Mouse (Mus musculus) intestine, embryonic 14.5 days (tissue): ENCODE measurements around the gene Slc22a14. TPM values are rescaled to one million over a fixed set of nuclear protein-coding genes. Genes with fewer than 3 reads are reported as not detected.
"Not testable (repeated sequence)": the region's sequence is repeated elsewhere in the genome, so short reads cannot be mapped to it uniquely, and the experiment has no call there.

Experiments used
- ATAC-seq: fragments of 200-750 bp; cut with Nextera tagmentation; replicated peaks from 2 replicates; pipeline ENCODE4 v1.8.0; 2017; ENCODE audit warnings: low read depth, moderate number of reproducible peaks, moderate TSS enrichment, moderate library complexity; ENCODE audit not compliant: low FRiP score, low TSS enrichment
- DNase-seq: peaks from one replicate; pipeline ENCODE4 v3.0.0-alpha.2; 2018; ENCODE audit warnings: low spot score
- H3K27ac ChIP-seq: fragments of 300-500 bp; sonication (generic); 2 replicates; pipeline ENCODE4 v1.5.1; 2014; ENCODE audit warnings: low read depth, mild to moderate bottlenecking, control low read depth
- H3K27me3 ChIP-seq: fragments of 300-500 bp; sonication (generic); replicated peaks from 2 replicates; pipeline ENCODE4 v1.6.1; 2014; ENCODE audit warnings: low read length, control low read depth; ENCODE audit not compliant: control insufficient read depth, insufficient read depth
- H3K36me3 ChIP-seq: fragments of 300-500 bp; sonication (generic); 2 replicates; pipeline ENCODE4 v1.6.1; 2014; ENCODE audit warnings: low read length, control low read depth; ENCODE audit not compliant: control insufficient read depth, insufficient read depth
- H3K4me1 ChIP-seq: fragments of 300-500 bp; sonication (generic); replicated peaks from 2 replicates; pipeline ENCODE4 v1.6.1; 2014; ENCODE audit warnings: low read length, control low read depth, mixed read lengths; ENCODE audit not compliant: control insufficient read depth, insufficient read depth
- H3K4me2 ChIP-seq: fragments of 300-500 bp; sonication (generic); 2 replicates; pipeline ENCODE4 v1.6.1; 2014; ENCODE audit warnings: low read length
- H3K4me3 ChIP-seq: fragments of 300-500 bp; sonication (generic); 2 replicates; pipeline ENCODE4 v1.5.1; 2014; ENCODE audit warnings: low read depth, low read length, control low read depth, mixed read lengths
- H3K9ac ChIP-seq: fragments of 300-500 bp; sonication (generic); 2 replicates; pipeline ENCODE4 v1.6.1; 2014; ENCODE audit warnings: mild to moderate bottlenecking, low read length
- H3K9me3 ChIP-seq: fragments of 300-500 bp; sonication (generic); 2 replicates; pipeline ENCODE4 v1.6.1; 2016; ENCODE audit warnings: low read length, control low read depth; ENCODE audit not compliant: control insufficient read depth
- WGBS: fragments of 180-500 bp; shearing (Covaris S2); extraction: QIAGEN DNeasy Blood & Tissue Kit; methylation state at CpG from one replicate; pipeline ENCODE4 v1.1.7; 2014; 5-methylcytosine and 5-hydroxymethylcytosine counted together
- polyA plus RNA-seq: library from polyadenylated mRNA; unstranded; fragments of >200 nt; fragmentation: Nextera tagmentation; extraction: Ambion mirVana; gene quantifications from 2 replicates; pipeline ENCODE4 v1.2.1, GENCODE M21; 2014

Slc22a14 gene
- polyA plus RNA-seq, 1 experiment from 2014 or later, result 0.11 TPM

DNA sequence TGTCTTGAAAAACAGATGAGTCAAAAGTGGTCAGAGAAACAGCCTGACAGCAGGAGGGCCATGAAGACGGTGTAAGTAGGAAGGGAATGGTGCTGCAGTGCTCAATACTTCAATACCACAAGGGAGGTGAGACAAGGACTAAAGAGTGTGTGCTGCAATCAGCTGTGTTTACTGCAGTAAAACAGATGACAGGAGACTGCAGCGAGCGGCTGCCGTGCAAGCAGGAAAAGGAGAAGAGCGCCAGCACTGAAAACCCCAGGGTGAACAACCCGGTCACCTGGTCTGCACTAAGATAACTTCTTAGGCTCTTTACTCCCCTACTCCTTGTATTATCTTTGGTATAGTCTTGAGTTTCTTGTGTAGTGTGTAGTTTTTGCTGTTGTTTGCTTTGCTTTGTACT, 97.2 kb downstream of the Slc22a14 start:
- H3K36me3 ChIP-seq, result peaks cover 46% of the 10 kb centered on the region
- no peak overlapping the region for H3K27ac ChIP-seq
- H3K27me3 ChIP-seq, result no peaks in the 10 kb centered on the region
- H3K9ac ChIP-seq, result no peak overlapping the region
- no peak overlapping the region for H3K4me3 ChIP-seq
- DNase-seq (no peak), ATAC-seq (no peak)
- WGBS, result 72% methylated on average over 6 of the region's 6 CpGs
- no peaks in the 10 kb centered on the region for H3K4me1 ChIP-seq
- H3K9me3 ChIP-seq, result no peaks in the 10 kb centered on the region
- no peak overlapping the region for H3K4me2 ChIP-seq

DNA sequence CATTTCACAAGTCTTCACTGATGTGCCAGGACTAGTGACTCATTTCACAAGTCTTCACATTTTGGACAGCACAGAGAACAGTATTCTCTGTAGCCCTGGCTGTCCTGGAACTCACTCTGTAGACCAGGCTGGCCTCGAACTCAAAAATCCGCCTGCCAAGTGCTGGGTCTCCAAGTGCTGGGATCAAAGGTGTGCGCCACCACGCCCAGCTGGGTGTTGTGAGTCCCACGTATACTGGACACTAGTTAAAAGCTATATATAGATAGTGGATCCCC, 99.3 kb downstream of the Slc22a14 start:
- H3K9me3 ChIP-seq, H3K27ac ChIP-seq, H3K4me1 ChIP-seq, DNase-seq, H3K27me3 ChIP-seq, ATAC-seq, H3K9ac ChIP-seq, H3K4me3 ChIP-seq, H3K4me2 ChIP-seq: not testable (repeated sequence)
- 93% methylated on average over 5 of the region's 5 CpGs for WGBS
- H3K36me3 ChIP-seq, result peaks cover 57% of the 10 kb centered on the region

DNA sequence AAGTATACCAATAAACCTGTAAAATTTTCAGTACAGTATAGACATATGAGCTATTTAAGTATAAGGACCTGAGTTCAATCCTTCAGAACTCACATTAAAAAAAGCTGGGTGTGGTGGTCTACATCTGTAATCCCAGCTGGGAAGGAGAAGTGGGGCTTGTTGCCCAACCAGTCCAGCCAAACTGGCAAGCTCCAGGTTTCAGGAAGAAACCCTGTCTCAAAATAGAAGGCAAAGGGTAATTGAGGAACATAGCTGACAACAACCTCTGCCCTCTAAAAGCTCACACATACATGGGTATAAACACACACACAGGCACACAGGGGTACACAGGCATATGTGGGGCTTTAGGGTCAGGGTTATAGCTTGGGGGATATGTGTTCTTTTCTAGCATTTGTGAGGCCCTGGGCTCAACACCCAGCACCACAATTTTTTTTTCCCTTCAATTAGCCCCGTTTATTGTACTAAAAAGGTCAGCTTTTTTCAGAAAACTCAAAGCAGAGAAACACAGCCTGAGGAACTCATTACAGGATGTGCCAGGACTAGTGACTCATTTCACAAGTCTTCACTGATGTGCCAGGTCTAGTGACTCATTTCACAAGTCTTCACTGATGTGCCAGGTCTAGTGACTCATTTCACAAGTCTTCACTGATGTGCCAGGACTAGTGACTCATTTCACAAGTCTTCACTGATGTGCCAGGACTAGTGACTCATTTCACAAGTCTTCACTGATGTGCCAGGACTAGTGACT, 99.8 kb downstream of the Slc22a14 start:
- not testable (repeated sequence) for H3K4me1 ChIP-seq, H3K27ac ChIP-seq, ATAC-seq, H3K4me3 ChIP-seq, H3K9ac ChIP-seq, H3K9me3 ChIP-seq, H3K4me2 ChIP-seq, H3K27me3 ChIP-seq, DNase-seq
- peaks cover 61% of the 10 kb centered on the region for H3K36me3 ChIP-seq
- 90% methylated on average over 1 of the region's 1 CpGs for WGBS

DNA sequence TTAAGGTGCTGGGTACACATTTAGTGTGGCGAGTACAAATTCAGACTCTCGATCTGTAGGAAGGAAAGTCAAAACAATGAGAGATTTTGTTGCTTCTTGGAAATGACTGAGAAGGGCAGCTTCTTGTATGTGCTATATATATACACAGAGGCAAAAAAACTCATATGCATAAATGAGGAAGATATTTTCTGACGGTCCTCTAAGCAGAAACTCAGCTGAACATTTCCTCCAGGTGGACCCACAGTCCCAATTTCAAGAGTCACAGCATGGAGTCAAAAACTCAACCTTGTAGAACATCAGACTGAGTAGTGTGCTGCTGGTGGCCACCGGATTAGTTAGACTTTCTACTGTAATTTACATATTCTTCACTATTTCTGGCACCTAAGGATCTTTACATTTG, 102.3 kb downstream of the Slc22a14 start:
- peaks cover 75% of the 10 kb centered on the region for H3K36me3 ChIP-seq
- H3K9me3 ChIP-seq, result no peaks in the 10 kb centered on the region
- H3K4me2 ChIP-seq, result no peak overlapping the region
- no peaks in the 10 kb centered on the region for H3K27me3 ChIP-seq
- H3K4me3 ChIP-seq, result no peak overlapping the region
- no peak for ATAC-seq
- H3K9ac ChIP-seq, result no peak overlapping the region
- WGBS, result 92% methylated on average over 4 of the region's 4 CpGs
- H3K27ac ChIP-seq, result no peak overlapping the region
- no peak for DNase-seq
- H3K4me1 ChIP-seq, result no peaks in the 10 kb centered on the region

GRCm38 (mm10) chr9:119260825-119261224, 104.5 kb downstream of the Slc22a14 start:
- Histone ChIP-seq H3K4me2 (no peak overlapping the region), H3K4me3 (no peak overlapping the region), H3K9me3 (no peaks in the 10 kb centered on the region), H3K27me3 (no peaks in the 10 kb centered on the region), H3K9ac (no peak overlapping the region), H3K27ac (no peak overlapping the region), H3K4me1 (no peaks in the 10 kb centered on the region), H3K36me3 (peaks cover 76% of the 10 kb centered on the region)
- ATAC-seq (no peak), DNase-seq (no peak)
- 96% methylated on average over 2 of the region's 2 CpGs for WGBS

- H3K4me3 ChIP-seq, result no peak overlapping the region
- no peaks in the 10 kb centered on the region for H3K9me3 ChIP-seq
- no peak for DNase-seq
- H3K36me3 ChIP-seq, result peaks cover 72% of the 10 kb centered on the region
- WGBS, result 93% methylated on average over 2 of the region's 2 CpGs
- H3K27me3 ChIP-seq, result no peaks in the 10 kb centered on the region
- ATAC-seq, result no peak
- H3K27ac ChIP-seq, result no peak overlapping the region
- no peak overlapping the region for H3K4me2 ChIP-seq
- H3K9ac ChIP-seq, result no peak overlapping the region
- H3K4me1 ChIP-seq, result no peaks in the 10 kb centered on the region
These were observed 106.6 kb downstream of the Slc22a14 start for GRCm38 (mm10) chr9:119258785-119259184.

DNA sequence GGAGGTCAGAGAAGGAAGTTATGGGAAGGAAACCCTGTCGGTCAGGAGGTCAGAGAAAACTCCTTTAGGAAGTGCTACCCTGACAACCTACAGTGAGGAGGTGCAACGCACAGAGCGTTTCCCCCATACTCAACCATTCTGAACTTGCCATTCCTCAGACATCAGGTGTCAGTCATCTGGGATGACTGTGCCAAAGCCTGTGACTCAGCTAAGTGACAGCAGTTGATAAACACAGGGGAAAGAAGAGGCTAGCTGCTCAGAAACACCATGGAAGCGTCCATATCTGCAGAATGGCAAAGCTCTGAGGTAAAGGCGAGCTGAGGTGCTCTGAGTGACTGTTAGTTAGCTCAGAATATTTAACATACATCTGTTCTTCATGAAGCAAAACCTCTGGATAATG, 107.2 kb downstream of the Slc22a14 start:
- no peaks in the 10 kb centered on the region for H3K4me1 ChIP-seq
- no peaks in the 10 kb centered on the region for H3K27me3 ChIP-seq
- no peak overlapping the region for H3K4me2 ChIP-seq
- no peak overlapping the region for H3K27ac ChIP-seq
- H3K9me3 ChIP-seq, result no peaks in the 10 kb centered on the region
- DNase-seq (no peak), ATAC-seq (no peak)
- H3K4me3 ChIP-seq, result no peak overlapping the region
- H3K9ac ChIP-seq, result no peak overlapping the region
- H3K36me3 ChIP-seq, result peaks cover 69% of the 10 kb centered on the region
- WGBS, result 73% methylated on average over 5 of the region's 5 CpGs

DNA sequence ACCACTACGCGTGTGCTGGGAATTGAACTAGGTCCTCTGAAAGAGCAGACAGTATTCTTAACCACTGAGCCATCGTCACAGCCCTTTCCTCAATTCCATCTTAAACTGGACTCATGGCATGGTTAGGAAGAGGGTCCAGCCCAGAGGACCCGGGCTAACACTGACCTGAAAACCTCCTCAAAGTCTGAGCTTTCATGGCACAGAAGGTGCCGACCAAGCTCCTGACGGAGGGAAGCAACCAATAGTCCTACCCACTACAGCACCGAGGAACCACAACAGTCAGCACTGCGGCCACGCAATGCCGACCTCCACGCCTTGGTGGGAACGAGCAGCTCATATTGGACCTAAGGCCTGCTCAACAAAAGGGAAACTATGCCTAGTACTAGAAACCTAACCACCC, 109.2 kb downstream of the Slc22a14 start:
- no peak overlapping the region for H3K27ac ChIP-seq
- ATAC-seq (no peak), DNase-seq (no peak)
- 95% methylated on average over 12 of the region's 12 CpGs for WGBS
- H3K4me1 ChIP-seq, result no peaks in the 10 kb centered on the region
- no peak overlapping the region for H3K4me3 ChIP-seq
- no peak overlapping the region for H3K4me2 ChIP-seq
- H3K36me3 ChIP-seq, result peaks cover 62% of the 10 kb centered on the region
- no peak overlapping the region for H3K9ac ChIP-seq
- no peaks in the 10 kb centered on the region for H3K27me3 ChIP-seq
- H3K9me3 ChIP-seq, result no peaks in the 10 kb centered on the region

DNA sequence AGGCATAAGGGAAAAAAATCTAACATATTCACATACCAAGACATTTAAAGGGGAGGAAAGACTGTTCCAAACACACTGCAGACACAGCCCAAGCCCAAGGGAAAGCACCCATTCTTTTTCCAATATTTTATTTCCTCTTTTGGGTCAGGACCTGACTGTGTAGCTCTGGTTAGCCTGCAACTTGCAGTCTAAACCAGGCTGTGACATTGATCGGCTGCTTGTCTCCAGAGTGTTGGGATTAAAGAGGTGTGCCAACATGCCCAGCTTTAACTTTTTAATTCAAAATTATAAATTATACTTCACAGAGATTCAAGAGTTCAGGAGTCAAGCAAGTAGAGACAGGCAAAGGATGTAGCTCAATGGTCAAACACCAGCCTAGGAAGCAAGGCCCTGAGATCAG, 110.3 kb downstream of the Slc22a14 start:
- ATAC-seq (no peak), DNase-seq (no peak)
- Histone ChIP-seq H3K4me2 (no peak overlapping the region), H3K36me3 (peaks cover 65% of the 10 kb centered on the region), H3K4me1 (no peaks in the 10 kb centered on the region), H3K9ac (no peak overlapping the region), H3K27ac (no peak overlapping the region), H3K27me3 (no peaks in the 10 kb centered on the region), H3K4me3 (no peak overlapping the region), H3K9me3 (no peaks in the 10 kb centered on the region)
- WGBS, result 93% methylated on average over 1 of the region's 1 CpGs
